Mouse (Mus musculus): ENCODE results near the gene Ttc22. TPM values are rescaled to one million over a fixed set of nuclear protein-coding genes. Genes with fewer than 3 reads are reported as not detected.

Gene Ttc22
- total and polyA plus RNA-seq, 3 experiments = 0.21 TPM; not detected in 2

GRCm38 (mm10) chr4:106618898-106619297, 3.3 kb upstream of the Ttc22 start:
- Histone ChIP-seq H3K27ac (no peak overlapping the region), H3K4me1 (ENCODE audit: control insufficient read depth, insufficient read depth, low read length) (no peaks in the 10 kb centered on the region), H3K36me3 (ENCODE audit: control insufficient read depth, insufficient read depth, low read length) (no peaks in the 10 kb centered on the region), H3K27me3 (ENCODE audit: control insufficient read depth, insufficient read depth, low read length) (peaks cover 2% of the 10 kb centered on the region; the same call in 1 of the 2 replicates), H3K79me2 (replicated peaks; ENCODE audit: control insufficient read depth, insufficient read depth, low read length) (no peaks in the 10 kb centered on the region), H3K9ac (ENCODE audit: low read depth, low read length) (no peak overlapping the region), H3K4me3 (no peak overlapping the region)
- no peak for TF ChIP-seq EP300 (IDR thresholded peaks at IDR 0.05; ENCODE audit: insufficient read depth, low read depth, low read length)
- TF ChIP-seq POLR2A (IDR thresholded peaks at IDR 0.05; ENCODE audit: insufficient read depth, low read depth, low read length) = no peak
- no peak for TF ChIP-seq CTCF (IDR thresholded peaks at IDR 0.05)
- intact Hi-C loops (cut with DNase I) = no loop called here
- 80% methylated on average over 4 of the region's 4 CpGs for WGBS
- DNase-seq = no peak

GRCm38 (mm10) chr4:106621428-106621827, 804 bp upstream of the Ttc22 start:
- no peak overlapping the region for H3K9ac ChIP-seq (ENCODE audit: low read depth, low read length)
- no peaks in the 10 kb centered on the region for H3K79me2 ChIP-seq (replicated peaks; ENCODE audit: control insufficient read depth, insufficient read depth, low read length)
- H3K27ac ChIP-seq = no peak overlapping the region
- 58% methylated on average over 3 of the region's 3 CpGs for WGBS
- H3K36me3 ChIP-seq (ENCODE audit: control insufficient read depth, insufficient read depth, low read length) = no peaks in the 10 kb centered on the region
- intact Hi-C loops (cut with DNase I) = no loop called here
- TF ChIP-seq EP300 (IDR thresholded peaks at IDR 0.05; ENCODE audit: insufficient read depth, low read depth, low read length) = no peak
- no peak for TF ChIP-seq CTCF (IDR thresholded peaks at IDR 0.05)
- TF ChIP-seq POLR2A (IDR thresholded peaks at IDR 0.05; ENCODE audit: insufficient read depth, low read depth, low read length) = no peak
- no peak overlapping the region for H3K4me3 ChIP-seq
- peaks cover 2% of the 10 kb centered on the region; the same call in 1 of the 2 replicates for H3K27me3 ChIP-seq (ENCODE audit: control insufficient read depth, insufficient read depth, low read length)
- DNase-seq = no peak
- no peaks in the 10 kb centered on the region for H3K4me1 ChIP-seq (ENCODE audit: control insufficient read depth, insufficient read depth, low read length)

- H3K27ac ChIP-seq = no peak overlapping the region
- H3K36me3 ChIP-seq (ENCODE audit: control insufficient read depth, insufficient read depth, low read length) = no peaks in the 10 kb centered on the region
- TF ChIP-seq CTCF (IDR thresholded peaks at IDR 0.05) (no peak), POLR2A (IDR thresholded peaks at IDR 0.05; ENCODE audit: insufficient read depth, low read depth, low read length) (no peak), EP300 (IDR thresholded peaks at IDR 0.05; ENCODE audit: insufficient read depth, low read depth, low read length) (no peak)
- H3K9ac ChIP-seq (ENCODE audit: low read depth, low read length) = no peak overlapping the region
- WGBS = 17% methylated on average over 28 of the region's 28 CpGs
- H3K4me1 ChIP-seq (ENCODE audit: control insufficient read depth, insufficient read depth, low read length) = no peaks in the 10 kb centered on the region
- DNase-seq = no peak
- no peaks in the 10 kb centered on the region for H3K79me2 ChIP-seq (replicated peaks; ENCODE audit: control insufficient read depth, insufficient read depth, low read length)
- no peak overlapping the region for H3K4me3 ChIP-seq
- intact Hi-C loops (cut with DNase I) = no loop called here
- H3K27me3 ChIP-seq (ENCODE audit: control insufficient read depth, insufficient read depth, low read length) = peaks cover 2% of the 10 kb centered on the region; the same call in 1 of the 2 replicates
Observed at GRCm38 (mm10) chr4:106622712-106623111, 480 bp downstream of the Ttc22 start.

GRCm38 (mm10) chr4:106624271-106624670, 2.0 kb downstream of the Ttc22 start:
- peaks cover 2% of the 10 kb centered on the region; the same call in 1 of the 2 replicates for H3K27me3 ChIP-seq (ENCODE audit: control insufficient read depth, insufficient read depth, low read length)
- DNase-seq = no peak
- H3K36me3 ChIP-seq (ENCODE audit: control insufficient read depth, insufficient read depth, low read length) = no peaks in the 10 kb centered on the region
- 90% methylated on average over 10 of the region's 10 CpGs for WGBS
- H3K4me1 ChIP-seq (ENCODE audit: control insufficient read depth, insufficient read depth, low read length) = no peaks in the 10 kb centered on the region
- intact Hi-C loops (cut with DNase I) = no loop called here
- no peak overlapping the region for H3K4me3 ChIP-seq
- no peaks in the 10 kb centered on the region for H3K79me2 ChIP-seq (replicated peaks; ENCODE audit: control insufficient read depth, insufficient read depth, low read length)
- H3K27ac ChIP-seq = no peak overlapping the region
- TF ChIP-seq EP300 (IDR thresholded peaks at IDR 0.05; ENCODE audit: insufficient read depth, low read depth, low read length) (no peak), POLR2A (IDR thresholded peaks at IDR 0.05; ENCODE audit: insufficient read depth, low read depth, low read length) (no peak), CTCF (IDR thresholded peaks at IDR 0.05) (no peak)
- no peak overlapping the region for H3K9ac ChIP-seq (ENCODE audit: low read depth, low read length)

GRCm38 (mm10) chr4:106627809-106628208, 5.6 kb downstream of the Ttc22 start:
- Histone ChIP-seq H3K79me2 (replicated peaks; ENCODE audit: control insufficient read depth, insufficient read depth, low read length) (no peaks in the 10 kb centered on the region), H3K4me1 (ENCODE audit: control insufficient read depth, insufficient read depth, low read length) (no peaks in the 10 kb centered on the region), H3K9ac (ENCODE audit: low read depth, low read length) (no peak overlapping the region), H3K36me3 (ENCODE audit: control insufficient read depth, insufficient read depth, low read length) (no peaks in the 10 kb centered on the region), H3K27ac (no peak overlapping the region), H3K27me3 (ENCODE audit: control insufficient read depth, insufficient read depth, low read length) (no peaks in the 10 kb centered on the region; the same call in 1 of the 2 replicates), H3K4me3 (no peak overlapping the region)
- WGBS = 74% methylated on average over 5 of the region's 5 CpGs
- no peak for DNase-seq
- intact Hi-C loops (cut with DNase I) = no loop called here
- TF ChIP-seq POLR2A (IDR thresholded peaks at IDR 0.05; ENCODE audit: insufficient read depth, low read depth, low read length) = no peak
- TF ChIP-seq CTCF (IDR thresholded peaks at IDR 0.05) = no peak
- TF ChIP-seq EP300 (IDR thresholded peaks at IDR 0.05; ENCODE audit: insufficient read depth, low read depth, low read length) = no peak

GRCm38 (mm10) chr4:106628650-106629360, 6.6 kb downstream of the Ttc22 start:
- no peaks in the 10 kb centered on the region for H3K79me2 ChIP-seq (replicated peaks; ENCODE audit: control insufficient read depth, insufficient read depth, low read length)
- H3K4me3 ChIP-seq = no peak overlapping the region
- H3K27me3 ChIP-seq (ENCODE audit: control insufficient read depth, insufficient read depth, low read length) = no peaks in the 10 kb centered on the region; the same call in 1 of the 2 replicates
- WGBS = 34% methylated on average over 9 of the region's 9 CpGs
- no peak overlapping the region for H3K9ac ChIP-seq (ENCODE audit: low read depth, low read length)
- no peak overlapping the region for H3K27ac ChIP-seq
- no peaks in the 10 kb centered on the region for H3K4me1 ChIP-seq (ENCODE audit: control insufficient read depth, insufficient read depth, low read length)
- H3K36me3 ChIP-seq (ENCODE audit: control insufficient read depth, insufficient read depth, low read length) = no peaks in the 10 kb centered on the region
- intact Hi-C loops (cut with DNase I) = no loop called here
- no peak for TF ChIP-seq EP300 (IDR thresholded peaks at IDR 0.05; ENCODE audit: insufficient read depth, low read depth, low read length)
- TF ChIP-seq CTCF (IDR thresholded peaks at IDR 0.05) = no peak
- no peak for TF ChIP-seq POLR2A (IDR thresholded peaks at IDR 0.05; ENCODE audit: insufficient read depth, low read depth, low read length)
- DNase-seq = no peak

Measured in heart, adult 2 months (tissue).